Mouse (Mus musculus): ENCODE measurements around the gene Cend1.
"Not testable (repeated sequence)": the region's sequence is repeated elsewhere in the genome, so short reads cannot be mapped to it uniquely, and the experiment has no call there.

The Cend1 gene

DNA sequence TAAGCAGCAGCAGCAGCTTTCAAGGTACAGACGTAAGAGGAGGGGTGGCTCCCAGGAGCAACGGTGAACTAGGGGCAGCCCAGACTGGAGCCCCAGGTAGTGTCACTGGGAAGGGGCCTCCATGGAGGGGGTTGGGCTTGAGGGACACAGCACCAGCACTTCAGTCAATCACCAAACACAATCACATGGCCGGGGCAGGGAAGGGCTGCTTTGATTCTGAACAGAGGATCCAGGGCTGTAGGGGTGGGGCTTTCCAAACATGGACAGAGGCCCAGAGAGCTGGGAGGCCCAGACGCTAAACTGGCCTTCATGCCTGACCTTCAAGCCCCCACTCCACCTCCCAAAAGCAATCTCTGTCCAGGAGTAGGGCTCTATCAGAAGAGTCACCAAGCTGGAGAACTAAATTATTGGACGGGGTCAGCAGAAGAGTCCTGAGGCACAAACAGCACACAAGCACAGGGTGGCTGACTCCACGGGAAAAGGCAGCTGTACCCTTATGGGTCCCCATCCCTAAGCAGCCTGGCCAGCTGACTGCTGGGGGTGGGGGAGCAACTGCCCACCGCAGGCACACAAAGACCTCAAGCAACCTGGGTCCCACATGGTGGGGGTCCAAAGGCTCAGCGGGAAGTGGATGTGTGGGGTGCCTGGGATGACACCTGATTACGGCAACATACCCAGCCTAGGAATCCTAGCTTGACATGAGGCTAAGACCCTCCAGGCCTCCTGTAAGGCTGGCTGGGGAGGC lies 721 bp upstream of the Cend1 start:
- DNase-seq (ENCODE audit: low read depth) = no peak

DNA sequence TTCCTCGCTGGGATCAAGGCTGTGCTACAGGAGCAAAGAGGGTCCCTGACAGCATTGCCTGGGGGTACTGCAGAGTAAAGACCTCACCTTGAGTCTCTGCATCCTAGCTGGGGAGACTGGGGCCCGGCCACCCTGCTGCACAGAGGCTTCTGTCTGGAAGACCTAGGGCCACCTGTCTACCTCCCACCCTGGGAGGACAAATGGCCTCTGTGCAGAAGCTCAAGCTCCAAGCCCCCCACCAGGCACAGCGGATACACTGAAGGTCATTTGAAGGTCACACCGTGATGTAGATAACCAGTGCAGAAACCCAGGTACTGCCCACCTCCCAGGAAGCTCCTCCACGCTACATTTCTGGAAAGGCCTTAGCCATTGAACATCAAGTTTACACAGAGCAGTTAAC lies 590 bp downstream of the Cend1 start:
- no peak for DNase-seq (ENCODE audit: low read depth)

GRCm38 (mm10) chr7:141426948-141427730 lies 2.2 kb downstream of the Cend1 start:
- no peak for DNase-seq (ENCODE audit: low read depth)

GRCm38 (mm10) chr7:141423811-141424210 lies 5.5 kb downstream of the Cend1 start:
- DNase-seq (ENCODE audit: low read depth) = no peak

GRCm38 (mm10) chr7:141420030-141420702 lies 9.1 kb downstream of the Cend1 start:
- no peak for DNase-seq (ENCODE audit: low read depth)

DNA sequence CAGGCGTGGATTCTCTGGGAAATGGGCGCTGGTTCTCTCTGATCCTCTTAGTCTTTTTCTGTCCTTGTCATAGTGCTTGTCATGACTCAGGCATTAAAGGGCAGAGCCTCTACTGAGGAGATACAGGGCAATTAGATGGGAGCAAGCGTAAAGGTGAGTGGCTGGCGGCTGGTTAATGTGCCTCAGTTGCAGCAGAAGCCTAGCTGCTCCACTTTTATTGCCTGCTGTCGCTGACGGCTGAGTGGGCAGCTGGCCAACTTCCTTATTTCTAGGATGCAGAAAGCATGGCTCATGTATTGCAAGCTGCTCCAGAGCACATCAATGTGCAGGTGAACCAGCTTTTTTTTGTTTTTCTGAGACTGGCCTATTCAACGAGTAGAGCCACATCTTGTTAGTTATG lies 10.3 kb downstream of the Cend1 start:
- no peak for DNase-seq (ENCODE audit: low read depth)

DNA sequence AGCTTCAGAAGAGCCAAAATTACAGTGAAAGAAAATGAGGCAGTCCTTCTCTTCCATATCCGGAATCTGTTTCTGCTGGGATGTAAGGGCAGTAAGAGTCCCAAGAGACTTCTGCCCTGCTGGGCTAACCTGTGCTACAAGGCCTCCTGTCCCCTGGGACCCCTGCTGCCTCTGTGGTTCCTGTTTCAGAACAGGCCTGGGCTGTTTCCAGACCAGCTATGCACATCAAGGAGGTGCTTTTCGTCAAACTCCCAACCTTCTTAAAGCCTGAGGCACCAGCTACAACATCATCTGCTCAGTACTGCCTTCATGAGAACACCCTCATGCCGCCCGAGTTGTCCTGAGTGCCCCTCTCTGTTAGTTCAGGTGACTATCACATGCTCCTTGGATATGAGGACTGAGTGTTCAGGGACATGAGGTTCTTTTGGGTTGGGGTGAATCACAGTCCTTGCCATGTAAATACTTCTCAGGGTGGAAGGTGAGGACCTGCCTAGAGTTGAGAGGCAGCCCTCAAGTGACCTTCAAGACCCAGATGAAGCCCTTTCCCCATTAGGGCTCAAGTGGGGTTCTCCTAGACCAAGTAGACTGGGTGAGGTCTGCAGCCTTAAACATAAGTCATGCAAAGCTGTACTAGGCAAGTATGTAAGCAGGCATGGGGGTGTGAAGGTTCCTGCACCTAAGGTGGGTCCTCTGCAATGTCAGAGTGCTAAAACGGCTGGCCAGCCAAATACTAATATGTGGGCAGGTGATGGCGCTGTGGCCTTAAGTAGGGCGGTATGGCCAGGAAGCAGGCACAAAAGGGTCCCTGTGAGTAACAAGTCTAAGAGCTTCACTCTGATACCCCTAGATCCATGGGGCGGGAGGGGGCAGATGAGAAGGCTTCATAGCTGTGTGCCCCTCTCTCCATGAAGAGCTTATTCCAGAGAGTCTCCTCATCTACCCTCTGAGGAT lies 11.3 kb downstream of the Cend1 start:
- DNase-seq (ENCODE audit: low read depth) = no peak

DNA sequence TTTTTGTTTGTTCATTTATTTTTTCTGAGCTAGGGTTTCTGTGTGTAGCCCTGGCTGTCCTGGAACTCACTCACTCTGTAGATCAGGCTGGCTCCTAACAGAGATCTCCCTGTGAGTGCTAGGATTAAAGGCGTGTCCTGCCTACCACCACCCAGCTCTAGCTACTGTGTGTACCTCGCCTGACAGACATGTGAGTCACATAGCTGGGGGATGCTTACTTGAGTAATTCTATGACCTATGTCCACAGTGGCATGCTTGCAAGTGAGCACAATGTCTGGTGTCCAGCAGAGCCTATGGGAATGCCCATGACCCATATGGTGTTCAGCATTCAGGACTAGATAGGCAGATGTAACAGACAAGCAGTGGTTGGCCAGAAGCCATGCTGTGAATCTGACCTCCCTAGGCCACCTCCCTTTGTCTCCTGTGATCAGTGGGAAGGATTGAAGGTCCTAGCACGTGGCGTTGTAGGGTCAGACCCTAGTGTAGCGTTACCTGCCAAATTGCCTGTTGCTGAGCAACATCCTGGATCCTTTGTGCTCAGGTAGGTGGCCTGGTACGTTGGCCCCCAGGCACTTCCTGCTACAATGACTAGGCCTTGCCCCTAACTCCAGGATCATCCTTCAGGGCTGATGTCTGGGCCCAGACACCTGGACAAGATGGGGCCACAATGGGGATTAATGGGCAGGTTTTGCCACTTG lies 13.0 kb downstream of the Cend1 start:
- no peak for DNase-seq (ENCODE audit: low read depth)

DNA sequence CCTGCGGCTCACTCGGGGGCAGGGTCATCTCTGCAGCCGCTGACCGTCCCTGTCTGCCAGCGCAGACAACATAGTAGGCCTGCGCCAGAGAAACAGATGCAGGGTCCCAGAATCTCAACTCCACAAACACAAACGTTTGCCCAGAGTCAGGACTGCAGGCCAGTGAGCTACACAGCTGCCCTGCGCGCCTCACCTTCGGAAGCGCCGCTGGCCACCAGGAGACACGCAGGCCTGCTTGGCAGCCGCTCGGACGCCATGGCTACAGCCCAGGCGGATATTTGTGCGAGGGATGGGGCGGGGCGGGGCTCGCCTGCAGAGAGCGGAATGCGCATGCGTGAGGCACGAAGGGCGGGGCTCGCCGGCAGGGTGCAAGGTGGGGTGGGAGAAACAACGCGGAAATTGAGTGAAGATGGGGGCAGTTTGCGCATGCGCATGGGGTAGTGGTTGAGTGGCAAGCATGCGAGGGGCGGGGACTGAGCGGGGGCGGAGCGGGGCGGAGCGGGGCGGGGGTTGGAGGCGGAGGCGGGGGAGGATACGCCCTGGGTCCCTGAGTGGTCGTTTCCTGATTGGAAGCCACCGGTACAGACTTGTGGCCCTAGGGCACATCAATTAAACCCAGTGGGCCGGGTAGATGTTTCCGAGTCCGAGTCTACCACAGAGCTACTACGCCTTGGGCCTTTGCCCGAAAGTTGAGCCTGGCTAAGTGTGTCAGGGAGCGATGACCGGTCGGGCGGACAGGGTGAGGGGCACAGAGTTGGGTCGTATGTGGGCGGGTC lies 15.3 kb downstream of the Cend1 start, which contains the start of gene Gatd1:
TSS of gene Gatd1 (minus strand) at position 328 of the 776 bp plus-strand sequence.
- DNase-seq (ENCODE audit: low read depth) = peak; percentile 96

DNA sequence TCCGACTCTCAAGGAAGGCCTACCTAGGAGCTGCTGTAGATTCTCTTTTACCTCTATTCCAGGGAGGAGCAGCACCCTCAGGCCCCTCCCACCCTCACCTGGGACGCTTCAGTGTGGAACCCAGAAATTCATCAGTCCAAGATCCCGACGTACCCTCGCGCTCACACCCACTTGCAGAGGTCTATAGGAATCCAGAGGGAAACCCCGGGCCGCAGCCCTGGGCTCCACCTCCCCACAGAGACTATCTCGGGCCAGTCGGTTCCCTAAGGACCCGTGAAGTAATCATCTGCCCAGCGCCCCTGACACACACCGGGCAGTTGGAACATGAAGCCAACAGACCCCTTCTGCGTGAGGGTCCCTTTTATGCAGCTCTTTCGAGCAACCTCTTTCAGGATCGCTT lies 16.0 kb downstream of the Cend1 start:
- DNase-seq (ENCODE audit: low read depth) = no peak

DNA sequence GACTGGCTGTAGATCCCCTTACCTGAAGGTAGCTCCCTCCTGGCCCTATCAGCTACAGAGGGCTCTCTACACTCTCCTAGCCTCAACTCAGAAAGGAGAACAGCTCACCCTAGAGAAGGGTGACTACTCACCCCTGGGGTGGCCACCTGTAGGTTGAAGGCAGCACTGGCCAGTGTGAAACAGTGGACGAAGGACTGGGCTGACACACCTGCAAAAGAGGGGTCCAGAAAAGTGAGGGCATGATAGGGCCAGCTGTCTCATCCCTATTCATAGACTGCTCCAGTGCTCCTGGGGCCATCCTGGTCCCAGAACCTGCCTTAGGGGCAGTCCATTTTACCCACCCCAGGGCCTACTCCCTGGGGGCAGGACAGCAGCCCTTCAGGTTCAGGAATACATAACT lies 17.6 kb downstream of the Cend1 start:
- no peak for DNase-seq (ENCODE audit: low read depth)

GRCm38 (mm10) chr7:141410631-141411030 lies 18.7 kb downstream of the Cend1 start:
- DNase-seq (ENCODE audit: low read depth) = no peak

DNA sequence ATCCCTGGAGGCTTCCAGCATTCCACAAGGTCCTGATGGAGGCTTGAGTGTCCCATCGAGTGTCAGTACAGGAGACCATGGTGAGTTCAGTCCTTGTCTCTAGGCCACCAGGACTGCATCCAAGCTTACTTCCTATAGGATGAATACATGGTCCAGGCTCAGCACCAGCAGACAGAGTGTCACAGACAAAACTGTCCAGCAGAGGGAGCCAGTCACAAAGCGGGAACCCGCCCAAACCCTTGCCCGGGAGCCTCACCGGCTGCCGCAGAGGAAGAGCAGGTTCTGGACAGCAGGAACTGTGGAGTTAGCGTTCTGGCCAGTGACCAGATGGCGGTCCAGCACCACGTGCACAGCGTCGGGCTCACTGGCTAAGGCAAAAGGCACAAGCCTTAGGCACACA lies 20.5 kb downstream of the Cend1 start:
- DNase-seq (ENCODE audit: low read depth) = peak; percentile 36

GRCm38 (mm10) chr7:141407670-141408069 lies 21.6 kb downstream of the Cend1 start:
- DNase-seq (ENCODE audit: low read depth) = not testable (repeated sequence)

- DNase-seq (ENCODE audit: low read depth) = no peak
Measured at GRCm38 (mm10) chr7:141405466-141405865, 23.8 kb downstream of the Cend1 start.

GRCm38 (mm10) chr7:141403305-141403704 lies 26.0 kb downstream of the Cend1 start:
- DNase-seq (ENCODE audit: low read depth) = peak; percentile 36

DNA sequence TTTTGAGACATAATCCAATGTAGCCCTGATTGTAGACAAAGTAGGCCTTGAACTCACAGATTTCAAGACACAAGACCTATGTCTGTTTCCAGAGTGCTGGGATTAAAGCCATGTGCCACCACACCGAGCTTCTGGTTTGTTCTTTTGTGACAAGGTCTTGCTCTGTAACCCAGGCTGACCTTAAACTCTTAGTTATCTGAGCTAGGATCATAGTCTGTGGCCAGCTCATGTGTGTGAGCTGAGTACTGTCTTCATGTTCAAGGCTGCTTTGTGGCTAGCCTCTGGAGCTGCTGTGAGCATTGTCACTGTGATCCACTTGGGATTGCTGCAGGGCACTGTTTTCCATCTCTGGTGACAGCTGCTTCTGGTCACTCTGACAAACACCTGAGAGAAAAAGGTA lies 33.9 kb downstream of the Cend1 start:
- no peak for DNase-seq (ENCODE audit: low read depth)

DNA sequence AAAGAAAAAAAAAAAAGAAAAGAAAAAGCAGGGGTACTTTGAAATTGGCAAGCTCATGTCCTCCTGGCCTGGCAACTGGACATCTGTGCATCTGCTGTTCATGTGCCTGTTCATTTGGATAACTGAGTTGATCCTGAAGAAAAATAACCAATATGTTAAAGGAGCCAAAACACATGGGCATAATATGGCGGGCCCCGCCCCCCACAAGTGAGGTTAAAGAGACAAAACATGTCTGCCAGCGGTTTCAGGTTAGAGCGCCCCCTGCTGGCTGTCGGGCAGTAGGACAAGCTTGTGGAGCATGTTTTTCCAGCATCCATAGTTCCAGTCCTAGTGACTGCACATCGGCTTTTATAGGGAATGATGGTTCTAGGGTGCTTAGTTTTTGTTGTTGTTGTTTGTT lies 34.5 kb downstream of the Cend1 start:
- DNase-seq (ENCODE audit: low read depth) = no peak

- DNase-seq (ENCODE audit: low read depth) = no peak
Measured at GRCm38 (mm10) chr7:141394158-141394557, 35.1 kb downstream of the Cend1 start.

DNA sequence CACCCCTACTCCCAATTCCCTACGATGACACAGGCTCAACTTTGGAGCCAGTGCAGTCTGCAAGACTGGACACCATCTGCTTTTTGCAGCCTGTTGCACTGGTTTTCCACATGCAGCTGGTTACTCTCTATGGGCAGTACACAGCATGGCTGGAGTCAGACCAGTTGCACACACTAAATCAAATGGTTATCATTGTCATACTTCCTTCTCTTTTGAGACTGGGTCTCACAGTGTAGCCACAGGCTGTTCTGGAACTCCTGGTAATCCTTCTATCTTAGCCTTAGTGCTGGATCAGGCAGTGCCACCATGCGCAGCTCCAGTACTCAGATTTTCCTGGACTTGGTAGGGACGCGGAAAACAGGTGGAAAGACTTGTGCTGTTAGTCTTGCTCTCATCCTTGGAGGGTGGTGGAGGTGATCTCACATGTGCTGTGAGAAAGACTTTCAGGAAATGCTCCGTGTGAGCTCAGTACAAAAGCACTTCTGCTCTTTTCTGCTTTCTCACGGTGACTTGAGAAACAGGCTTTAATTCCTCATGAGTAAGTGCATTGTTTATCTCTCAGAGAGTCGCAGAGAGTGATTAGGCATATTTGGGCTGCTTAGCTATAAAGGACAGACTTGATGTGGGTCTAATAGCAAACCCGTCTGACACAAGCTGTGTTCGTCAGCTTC lies 36.6 kb downstream of the Cend1 start:
- DNase-seq (ENCODE audit: low read depth) = peak; percentile 27
